Mouse (Mus musculus) thymus, postnatal 10 days (tissue): ENCODE results near the gene Clec18a.
"Not testable (repeated sequence)": the region's sequence is repeated elsewhere in the genome, so short reads cannot be mapped to it uniquely, and the experiment has no call there.

Source experiments
- DNase-seq, 2 experiments: peaks; one replicate each; pipeline ENCODE4 v3.0.0; 2021; ENCODE audit warnings: low spot score in 2 of 2

Gene Clec18a

DNA sequence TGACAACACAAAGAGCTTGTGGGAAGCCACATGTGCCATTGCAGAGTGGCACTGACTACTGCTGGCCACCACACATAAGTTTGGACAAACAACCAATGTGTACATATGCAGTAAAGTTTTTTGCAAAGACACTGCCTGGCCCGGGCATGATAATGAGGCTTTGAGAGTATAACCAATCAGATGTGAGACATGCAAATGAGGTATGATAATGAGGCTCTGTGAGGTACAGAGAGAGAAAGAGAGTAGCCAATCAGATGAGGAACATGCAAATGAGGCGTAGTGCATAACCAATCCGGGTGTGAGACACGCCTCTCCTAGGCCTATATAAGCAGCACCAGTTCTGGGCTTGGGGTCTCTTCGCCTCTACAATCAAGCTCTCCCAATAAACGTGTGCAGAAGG lies at the start of gene Clec18a:
Clec18a (minus strand) TSS at position 101 of the 400 bp plus-strand sequence.
- DNase-seq = not testable (repeated sequence)

DNA sequence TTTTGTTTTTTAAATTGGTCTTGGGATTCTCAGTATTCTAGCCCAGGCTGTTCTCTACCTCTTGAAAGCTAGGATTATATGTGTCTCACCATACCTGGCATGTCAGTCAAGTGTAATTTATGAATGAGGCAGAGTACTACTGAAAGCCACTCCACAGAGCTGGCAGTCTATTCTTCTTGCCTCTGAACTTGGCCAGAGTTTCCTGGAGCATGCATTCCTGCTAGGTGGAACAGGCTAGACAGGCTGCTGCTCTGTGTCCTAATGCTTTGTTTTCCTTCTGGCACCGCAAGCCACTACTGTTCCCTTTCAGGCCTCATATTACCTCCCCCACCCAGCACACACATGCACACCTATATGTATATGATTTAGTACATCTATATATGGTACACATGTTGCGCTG lies 38.5 kb upstream of the Clec18a start:
- DNase-seq = no peak

DNA sequence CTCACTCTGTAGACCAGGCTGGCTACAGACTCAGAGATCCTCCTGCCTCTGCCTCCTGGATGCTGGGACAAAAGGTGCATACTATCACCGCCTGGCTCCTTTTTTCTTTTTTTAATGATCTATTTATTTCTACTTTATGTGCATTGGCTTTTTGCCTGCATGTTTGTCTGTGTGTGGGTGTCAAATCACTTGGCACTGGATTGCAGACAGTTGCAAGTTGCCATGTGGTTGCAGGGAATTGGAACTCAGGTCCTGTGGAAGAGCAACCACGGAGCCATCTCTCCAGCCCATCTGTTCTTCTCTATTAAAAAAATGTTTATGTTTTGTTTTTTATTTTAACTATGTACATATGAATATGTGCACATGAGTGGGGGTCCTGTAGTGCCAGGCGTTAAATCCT lies 27.3 kb upstream of the Clec18a start:
- no peak for DNase-seq

DNA sequence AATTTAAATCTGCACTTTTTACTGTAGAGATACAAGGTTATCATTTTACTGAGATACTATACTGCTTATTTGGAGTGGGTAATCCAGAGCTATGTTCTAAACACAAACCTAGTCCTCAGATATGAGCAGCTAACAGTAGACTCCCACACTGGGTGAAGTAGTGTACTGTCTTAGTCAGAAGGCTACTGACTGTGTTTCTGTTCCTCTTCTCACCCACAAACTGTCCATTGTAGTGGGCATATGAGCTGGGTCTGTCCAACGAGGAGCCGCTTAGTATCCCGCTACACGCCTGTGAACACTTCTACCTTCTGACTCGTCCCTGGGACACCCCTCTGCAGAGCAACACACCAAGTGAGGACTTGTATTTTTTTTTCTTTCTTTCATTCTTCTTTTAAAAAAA lies 22.7 kb upstream of the Clec18a start:
- no peak for DNase-seq

DNA sequence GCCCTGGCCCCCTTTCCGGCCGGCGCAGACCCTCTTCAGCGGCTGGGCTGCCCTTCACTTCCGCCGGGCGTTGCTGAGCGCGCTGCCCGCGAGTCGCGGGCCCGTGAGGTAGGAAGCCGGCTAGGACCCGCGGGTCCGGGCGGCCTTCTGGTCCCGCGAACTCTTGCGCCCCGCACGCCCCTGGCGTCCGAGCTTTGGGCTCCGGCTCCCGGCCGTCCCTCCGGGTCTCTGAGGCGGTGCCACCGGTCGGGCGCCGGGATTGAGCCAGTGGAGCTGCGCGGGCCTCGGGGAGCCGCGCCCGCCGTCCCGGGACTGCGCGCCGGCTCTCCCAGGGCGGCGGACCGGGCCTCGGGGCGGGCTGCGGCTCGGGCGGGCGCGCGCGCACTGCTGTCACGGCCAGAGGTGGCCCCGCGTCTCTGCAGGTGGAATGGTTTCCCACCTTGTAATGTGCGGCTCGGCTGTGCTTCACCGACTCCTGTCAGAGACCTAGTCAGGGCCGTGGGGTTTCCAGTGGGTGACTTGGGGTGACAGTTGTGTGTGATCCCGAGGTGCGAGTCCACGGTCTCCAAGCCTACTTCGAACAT lies 2.6 kb upstream of the Clec18a start:
- DNase-seq = peak; percentile 16 to 17

DNA sequence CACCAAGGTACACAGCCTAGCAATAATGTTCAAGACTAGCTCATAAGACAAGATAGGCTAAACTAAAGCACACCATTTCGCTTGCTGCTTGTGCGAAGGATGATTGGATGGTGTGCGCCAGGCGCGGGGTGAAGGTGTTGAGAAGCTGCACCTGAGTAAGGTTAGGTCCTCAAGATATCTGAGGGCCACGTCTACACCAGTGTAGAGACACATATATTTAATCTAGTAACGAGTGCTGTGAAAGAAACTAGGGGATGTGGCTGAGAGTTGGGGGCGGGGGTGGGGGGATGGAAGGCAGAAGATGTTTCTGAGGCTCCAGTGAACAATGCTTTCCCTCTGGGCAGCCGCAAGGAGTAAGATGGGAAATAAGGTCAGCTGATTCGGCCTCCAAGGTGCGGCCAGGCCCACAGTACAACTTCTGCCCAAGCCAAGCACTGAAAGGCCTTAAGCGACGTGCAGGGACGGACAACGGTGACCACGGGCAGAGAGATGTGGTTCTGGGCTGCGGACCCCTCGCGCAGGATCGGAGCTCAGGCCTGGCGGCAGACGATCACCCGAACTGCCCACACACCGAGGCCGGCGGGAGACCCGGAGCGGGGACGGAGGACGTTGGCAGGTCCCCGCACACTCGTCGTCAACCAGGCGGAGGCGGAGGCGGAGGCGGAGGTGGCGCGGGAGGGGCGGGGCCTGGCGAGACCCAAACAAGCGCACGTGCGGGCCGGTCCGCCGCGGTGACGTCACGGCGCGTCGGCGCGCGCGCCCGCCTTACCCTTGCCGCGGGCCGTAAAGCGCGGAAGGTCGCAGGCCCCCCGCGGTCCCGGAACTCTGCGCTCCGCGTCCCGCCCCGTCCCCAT lies 1.9 kb upstream of the Clec18a start, which contains the start of gene Pdpr:
Pdpr (plus strand) TSS at position 766 of the 854 bp plus-strand sequence.
- DNase-seq = peak; percentile 90 to 93

DNA sequence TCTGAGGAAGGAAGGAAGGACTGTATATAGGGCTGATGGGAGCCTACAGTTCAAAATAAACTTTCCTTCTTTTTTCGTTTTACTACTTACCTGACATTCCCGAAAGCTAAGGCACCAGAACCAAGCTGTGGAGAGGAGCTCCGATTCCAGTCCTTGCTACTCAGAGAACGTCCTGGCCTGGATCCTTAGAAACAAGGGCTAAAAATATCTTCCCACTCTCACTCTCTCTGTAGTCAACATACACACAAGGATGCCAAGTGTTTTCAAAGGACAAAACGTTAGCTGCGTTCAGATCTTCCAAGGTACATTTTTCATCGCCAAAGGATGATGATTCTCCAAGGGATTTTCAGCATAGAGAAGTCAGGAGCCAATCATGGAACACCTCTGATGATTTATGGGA lies 520 bp downstream of the Clec18a start:
- DNase-seq = no peak

DNA sequence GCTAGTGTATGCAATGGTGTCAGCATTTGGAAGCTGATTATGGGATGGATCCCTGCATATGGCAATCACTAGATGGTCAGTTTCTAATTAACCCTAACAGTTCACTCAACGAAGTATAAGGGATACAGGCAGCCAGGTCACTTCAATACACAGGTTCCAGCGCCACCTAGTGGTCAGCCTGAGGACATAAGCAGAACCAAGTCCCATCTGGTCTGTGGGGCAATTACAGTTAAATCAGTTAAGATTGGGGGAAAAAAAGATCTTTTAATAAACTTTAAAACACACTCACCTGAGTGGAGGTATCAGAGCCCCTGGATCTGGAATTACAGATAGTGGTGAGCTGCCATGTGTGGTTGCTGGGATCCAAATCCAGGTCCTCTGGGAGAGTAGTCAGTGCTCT lies 2.1 kb downstream of the Clec18a start:
- peak; percentile 32 to 85 for DNase-seq

DNA sequence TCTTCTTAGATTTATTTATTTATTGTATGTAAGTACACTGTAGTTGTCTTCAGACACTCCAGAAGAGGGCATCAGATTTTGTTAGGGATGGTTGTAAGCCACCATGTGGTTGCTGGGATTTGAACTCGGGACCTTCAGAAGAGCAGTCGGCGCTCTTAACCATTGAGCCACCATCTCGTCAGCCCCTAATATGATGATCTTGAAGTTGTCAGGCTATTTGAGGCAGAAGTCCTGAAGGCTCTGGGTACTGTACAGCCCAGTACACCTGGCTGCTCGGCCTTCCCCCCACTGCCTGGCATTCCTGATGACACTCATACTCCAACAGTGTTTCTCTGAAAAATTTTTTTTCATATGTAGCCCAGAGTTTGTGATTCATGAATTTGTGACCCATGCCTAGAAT lies 8.3 kb downstream of the Clec18a start:
- DNase-seq = not testable (repeated sequence)

DNA sequence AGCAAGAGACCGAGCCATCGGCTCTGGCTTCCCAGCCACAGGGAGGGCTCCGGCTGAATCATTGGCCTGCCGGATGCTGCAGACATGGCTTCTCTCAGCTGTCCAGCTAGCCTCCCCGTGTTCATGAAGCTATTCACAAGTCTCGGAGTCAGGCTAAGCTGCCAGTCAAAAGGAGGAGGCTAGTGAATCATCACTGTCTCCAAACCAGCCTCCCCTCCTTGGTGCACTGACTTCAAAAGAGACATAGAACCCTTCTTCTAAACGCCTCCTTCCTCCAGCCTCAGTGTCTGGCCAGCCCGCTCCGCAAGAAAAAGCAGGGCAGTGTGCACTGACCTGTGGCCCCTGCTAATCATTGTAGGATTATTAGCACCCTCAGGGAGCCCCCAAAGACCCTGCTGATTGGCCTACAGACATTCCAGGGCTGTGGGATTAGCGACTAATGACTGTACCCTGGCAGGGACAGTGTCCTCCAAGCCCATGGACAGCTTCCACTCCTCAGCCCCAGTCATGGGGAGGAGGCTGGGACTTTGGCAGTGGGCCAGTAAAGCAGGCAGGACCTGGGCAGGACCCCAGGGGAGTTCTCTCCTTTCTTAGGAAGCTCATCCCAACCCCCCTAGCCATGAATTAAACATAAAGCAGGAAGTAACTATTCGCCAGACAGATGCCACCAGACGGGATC lies 10.5 kb downstream of the Clec18a start:
- no peak for DNase-seq

DNA sequence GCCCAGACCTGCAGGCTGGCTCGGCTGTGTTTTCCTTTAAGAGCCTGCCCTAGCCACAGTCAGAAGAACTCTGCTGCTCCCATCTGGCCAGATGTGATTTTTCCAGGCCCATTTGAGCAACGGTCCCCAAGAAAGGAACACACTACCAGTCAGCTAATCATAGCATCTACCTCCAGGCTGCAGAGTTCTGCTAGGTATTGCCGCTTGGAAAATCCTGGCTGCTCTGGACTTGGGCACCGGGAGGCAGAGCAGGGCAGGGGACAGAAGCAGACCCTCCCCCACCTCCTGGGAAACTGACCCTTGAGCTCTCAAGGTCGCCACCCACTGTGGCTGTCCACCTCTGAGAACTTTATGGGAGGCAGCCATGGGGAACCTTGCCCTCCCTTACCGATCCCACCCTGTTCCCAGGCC lies 12.4 kb downstream of the Clec18a start:
- DNase-seq = no peak

DNA sequence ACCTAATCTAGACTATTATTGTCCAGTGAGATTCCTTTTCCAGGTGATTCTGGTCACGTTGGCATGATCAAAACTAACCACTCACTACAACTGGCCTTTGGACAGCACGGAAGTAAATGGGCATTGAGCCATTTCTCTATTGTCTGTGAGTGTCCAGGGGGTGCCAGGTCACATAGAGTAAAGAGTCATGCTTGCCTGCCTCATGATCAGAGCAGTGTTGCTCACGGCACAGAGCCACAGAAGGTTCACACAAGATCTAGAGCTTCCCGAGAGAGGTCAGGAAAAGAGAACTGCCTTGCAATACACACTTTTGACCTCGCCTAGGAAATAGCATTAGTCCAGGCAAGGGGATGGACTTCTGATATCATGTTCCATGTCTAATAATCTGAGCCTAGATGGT lies 12.8 kb downstream of the Clec18a start:
- no peak for DNase-seq

DNA sequence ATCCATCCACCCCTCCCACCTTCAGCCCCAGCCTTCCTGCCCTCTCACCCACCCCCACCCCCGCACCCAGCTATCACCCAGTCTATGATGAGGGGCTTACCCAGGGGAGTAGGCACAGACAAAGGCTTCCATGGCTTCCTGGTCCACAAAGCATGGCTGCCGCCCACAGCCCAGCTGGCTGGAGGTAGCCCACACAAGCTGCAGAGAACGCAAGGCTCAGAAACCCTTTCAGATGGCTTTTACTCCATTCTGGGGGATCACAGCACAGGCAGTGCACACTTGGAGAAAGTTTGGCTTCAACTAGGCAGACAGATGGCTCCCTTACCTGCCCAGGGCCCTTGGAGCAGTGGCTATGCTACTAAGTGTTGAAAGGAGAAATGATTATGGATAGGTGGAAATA lies 16.3 kb downstream of the Clec18a start:
- no peak for DNase-seq

DNA sequence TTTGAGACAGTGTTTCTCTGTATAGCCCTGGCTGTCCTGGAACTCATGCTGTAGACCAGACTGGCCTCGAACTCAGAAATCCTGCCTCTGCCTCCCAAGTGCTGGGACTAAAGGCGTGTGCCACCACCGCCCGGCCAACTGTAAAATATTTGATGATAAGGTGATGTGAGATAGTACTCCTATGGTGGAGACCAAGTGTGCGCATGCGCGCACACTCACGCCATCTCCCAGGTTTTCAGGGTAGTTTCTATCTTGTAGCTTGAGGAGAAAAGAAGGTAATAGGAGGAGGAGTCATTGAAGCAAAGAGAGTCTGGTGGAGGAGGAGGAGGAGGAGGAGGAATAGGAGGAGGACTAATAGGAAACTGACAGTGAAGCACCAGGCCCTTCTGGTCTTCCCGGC lies 23.6 kb downstream of the Clec18a start:
- DNase-seq = not testable (repeated sequence)

DNA sequence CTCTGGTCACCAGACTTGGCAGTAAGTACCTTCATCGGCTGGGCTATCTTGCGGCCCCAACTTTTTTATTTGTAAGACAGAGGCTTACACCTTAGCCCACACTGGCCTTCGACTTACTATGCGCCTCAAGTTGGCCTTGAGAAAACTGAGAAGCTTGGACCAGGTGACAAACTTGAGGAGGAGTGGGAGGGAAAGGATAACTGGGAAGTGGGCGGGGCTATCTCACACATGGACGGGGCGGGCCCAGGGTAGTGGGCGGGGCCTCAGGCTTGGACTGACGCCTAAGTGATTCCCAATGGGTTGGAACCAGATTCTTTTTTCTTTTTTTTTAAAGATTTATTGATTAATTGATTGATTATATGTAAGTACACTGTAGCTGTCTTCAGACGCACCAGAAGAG lies 24.8 kb downstream of the Clec18a start:
- no peak for DNase-seq

DNA sequence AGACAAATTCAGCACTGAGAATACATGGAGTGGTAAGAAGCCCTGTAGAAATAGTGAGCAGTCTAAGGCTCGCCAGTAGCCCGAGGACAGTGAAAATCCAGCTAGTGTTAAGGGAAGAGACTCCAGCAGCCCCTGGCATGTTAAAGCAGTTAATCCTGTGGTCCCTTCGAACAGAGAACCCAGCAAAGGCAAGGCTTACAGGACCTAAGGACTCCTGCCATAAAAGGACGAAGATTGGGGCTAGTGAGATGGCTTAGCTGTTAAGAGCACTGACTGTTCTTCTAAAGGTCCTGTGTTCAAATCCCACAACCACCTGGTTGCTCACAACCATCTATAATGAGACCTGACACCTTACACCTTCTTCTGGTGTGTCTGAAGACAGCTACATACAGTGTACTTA lies 25.9 kb downstream of the Clec18a start:
- no peak for DNase-seq

DNA sequence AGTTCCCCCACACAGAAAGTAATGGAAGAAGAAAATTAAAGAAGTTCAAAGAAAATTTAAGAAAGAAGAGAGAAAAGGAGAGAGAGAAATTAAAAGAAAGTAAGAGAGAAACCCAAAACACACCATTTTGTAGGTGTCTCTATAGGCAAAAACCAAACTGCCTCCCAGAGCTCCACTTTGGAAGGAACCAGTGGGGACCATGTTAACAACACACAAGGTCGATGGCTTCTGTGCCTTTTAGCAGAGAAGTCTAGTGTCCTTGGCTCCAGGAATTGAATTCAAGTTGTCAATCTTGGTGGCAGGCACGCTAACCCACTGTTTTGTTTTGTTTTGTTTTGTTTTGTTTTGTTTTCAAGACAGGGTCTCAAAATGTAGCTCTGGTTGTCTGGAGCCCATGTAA lies 29.3 kb downstream of the Clec18a start:
- no peak for DNase-seq

DNA sequence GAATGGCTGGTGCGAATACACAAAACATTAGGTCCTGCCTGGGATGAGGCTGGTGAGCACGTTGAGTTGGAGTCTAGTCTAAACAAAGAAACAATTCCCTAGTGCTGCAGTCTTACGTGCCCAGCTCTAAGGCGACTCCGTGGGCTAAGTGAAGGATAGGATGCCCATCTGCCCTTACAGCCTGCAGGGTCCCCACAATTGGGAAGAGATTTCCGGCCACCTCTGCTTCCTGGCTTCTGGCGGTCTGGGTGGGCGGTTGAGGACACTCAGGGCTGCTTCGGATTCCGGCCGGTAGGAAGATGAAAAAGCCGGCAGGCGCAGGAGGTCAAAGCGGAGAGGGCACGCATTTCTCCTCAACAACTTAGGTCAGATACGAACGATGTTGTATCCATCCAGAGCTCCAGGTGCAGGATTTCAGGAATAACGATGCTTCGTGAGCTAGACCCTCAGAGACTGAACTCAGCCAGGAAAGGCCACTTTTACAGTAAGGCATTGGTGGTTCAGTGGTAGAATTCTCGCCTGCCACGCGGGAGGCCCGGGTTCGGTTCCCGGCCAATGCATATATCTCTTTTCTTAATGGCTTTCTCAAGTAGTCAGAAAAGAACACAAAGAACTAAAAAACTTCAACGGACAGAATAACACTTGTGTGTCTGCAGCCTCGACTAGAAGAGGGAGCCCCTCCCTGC lies 30.0 kb downstream of the Clec18a start:
- DNase-seq = peak; percentile 79 to 88

DNA sequence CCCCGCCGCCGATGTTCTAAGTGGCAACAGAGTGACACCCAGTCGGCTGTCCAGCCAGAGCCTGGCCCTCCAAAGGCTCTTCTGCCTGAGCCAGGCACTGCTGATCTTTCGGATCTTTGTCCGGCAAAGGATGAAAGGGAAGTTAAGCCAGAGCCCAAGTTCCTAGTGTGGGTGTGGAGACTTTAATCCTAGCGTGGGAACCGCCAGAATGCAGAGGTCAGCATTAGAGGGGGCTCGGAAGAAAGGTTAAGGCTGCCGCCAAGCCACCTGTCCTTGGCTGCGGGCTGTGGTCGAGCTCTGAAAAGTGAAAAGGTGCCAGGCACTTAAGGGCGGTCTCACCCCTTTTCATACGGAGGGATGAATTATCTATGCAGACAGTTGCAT lies 30.5 kb downstream of the Clec18a start:
- DNase-seq = no peak

DNA sequence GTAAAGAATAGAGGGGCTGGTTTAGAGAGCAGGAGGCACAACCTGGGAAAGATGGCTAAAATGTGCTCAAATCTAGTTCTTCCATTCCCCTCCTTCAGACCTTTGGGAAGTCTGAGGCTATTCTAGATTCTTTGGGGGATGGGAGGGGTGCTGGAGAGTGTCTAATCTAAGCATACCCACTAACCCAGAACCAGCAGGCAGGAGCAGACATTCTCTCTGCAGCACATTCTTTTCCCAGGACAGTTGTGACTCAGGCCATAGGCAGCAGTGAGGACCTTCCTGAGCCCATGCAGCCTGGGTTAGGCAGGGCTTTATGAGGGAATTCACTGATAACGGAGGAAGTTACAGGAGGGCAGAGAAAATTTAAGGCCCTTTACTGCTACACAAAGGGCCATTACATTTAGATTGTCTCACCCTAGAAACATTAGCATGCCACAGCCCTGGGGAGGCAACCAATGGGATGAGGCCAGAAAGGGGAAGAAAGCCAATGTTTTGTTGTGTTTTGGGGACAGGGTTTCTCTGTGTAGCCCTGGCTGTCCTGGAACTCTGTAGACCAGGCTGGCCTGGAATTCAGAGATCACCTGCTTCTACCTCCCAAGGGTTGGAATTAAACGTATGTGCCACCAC lies 33.2 kb downstream of the Clec18a start:
- no peak for DNase-seq

DNA sequence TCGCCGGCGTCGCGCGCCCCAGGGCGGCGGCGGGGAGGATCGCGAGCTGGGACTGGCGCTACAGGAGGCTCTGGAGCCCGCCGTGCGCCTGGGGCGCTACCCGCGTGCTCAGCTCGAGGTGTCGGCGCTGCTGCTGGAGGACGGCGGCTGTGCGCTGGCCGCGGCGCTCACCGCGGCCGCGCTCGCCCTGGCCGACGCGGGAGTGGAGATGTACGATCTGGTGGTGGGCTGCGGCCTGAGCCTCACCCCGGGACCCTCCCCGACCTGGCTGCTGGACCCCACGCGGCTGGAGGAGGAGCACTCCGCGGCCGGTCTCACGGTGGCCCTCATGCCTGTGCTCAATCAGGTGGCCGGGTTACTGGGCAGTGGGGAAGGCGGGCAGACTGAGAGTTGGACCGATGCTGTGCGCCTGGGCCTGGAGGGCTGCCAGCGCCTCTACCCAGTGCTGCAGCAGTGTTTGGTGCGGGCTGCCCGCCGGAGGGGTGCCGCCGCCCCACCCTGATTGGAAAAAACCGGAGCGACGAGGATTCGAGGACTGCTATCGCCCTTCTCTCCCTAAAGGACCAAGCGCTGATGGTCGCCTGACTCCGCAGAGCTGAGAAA lies 35.4 kb downstream of the Clec18a start:
- peak in 1 of 2 experiments; percentile 13 for DNase-seq
